Mouse (Mus musculus) olfactory bulb, adult 2 months (tissue): ENCODE measurements around the gene Smoc2.

ENCODE experiments used
- CTCF ChIP-seq: fragments of 200-500 bp; IDR thresholded peaks from 2 replicates; pipeline ENCODE4 v1.5.1; 2012; ENCODE audit warnings: low read depth, mild to moderate bottlenecking, low read length, moderate library complexity; ENCODE audit not compliant: insufficient read depth
- POLR2A ChIP-seq: fragments of 200-500 bp; IDR thresholded peaks from 2 replicates; pipeline ENCODE4 v1.6.1; 2012; ENCODE audit warnings: mild to moderate bottlenecking, low read depth, low read length, moderate library complexity; ENCODE audit not compliant: insufficient read depth

- TF ChIP-seq CTCF (no peak), POLR2A (no peak)
Measured at GRCm38 (mm10) chr17:14257799-14258520, 21.3 kb upstream of the Smoc2 start.
